Mouse (Mus musculus): Measurements from ENCODE around the gene Pgam2.
"Not testable (repeated sequence)": the region's sequence is repeated elsewhere in the genome, so short reads cannot be mapped to it uniquely, and the experiment has no call there.

Pgam2 gene

GRCm38 (mm10) chr11:5803551-5803981 lies at the start of gene Pgam2:
TSS of gene Pgam2 (minus strand) at chr11:5803733.
- DNase-seq (ENCODE audit: low read depth, low spot score): no peak

GRCm38 (mm10) chr11:5852314-5852713 lies 48.8 kb upstream of the Pgam2 start:
- no peak for DNase-seq (ENCODE audit: low read depth, low spot score)

- no peak for DNase-seq (ENCODE audit: low read depth, low spot score)
These were observed 47.6 kb upstream of the Pgam2 start for GRCm38 (mm10) chr11:5851021-5851736.

- DNase-seq (ENCODE audit: low read depth, low spot score): no peak
These were observed 46.9 kb upstream of the Pgam2 start for GRCm38 (mm10) chr11:5850452-5850851.

GRCm38 (mm10) chr11:5849316-5849715 lies 45.8 kb upstream of the Pgam2 start:
- no peak for DNase-seq (ENCODE audit: low read depth, low spot score)

GRCm38 (mm10) chr11:5848741-5849140 lies 45.2 kb upstream of the Pgam2 start:
- peak; percentile 76 for DNase-seq (ENCODE audit: low read depth, low spot score)

- no peak for DNase-seq (ENCODE audit: low read depth, low spot score)
These were observed 43.3 kb upstream of the Pgam2 start for GRCm38 (mm10) chr11:5846639-5847345.

- DNase-seq (ENCODE audit: low read depth, low spot score): no peak
These were observed 39.6 kb upstream of the Pgam2 start for GRCm38 (mm10) chr11:5843131-5843530.

- DNase-seq (ENCODE audit: low read depth, low spot score): no peak
These were observed 38.2 kb upstream of the Pgam2 start for GRCm38 (mm10) chr11:5841751-5842150.

GRCm38 (mm10) chr11:5840346-5840745 lies 36.8 kb upstream of the Pgam2 start:
- no peak for DNase-seq (ENCODE audit: low read depth, low spot score)

GRCm38 (mm10) chr11:5837251-5838246 lies 34.0 kb upstream of the Pgam2 start, which contains the start of gene Polm:
TSS of gene Polm (minus strand) at chr11:5838016.
- peak; percentile 80 for DNase-seq (ENCODE audit: low read depth, low spot score)

- DNase-seq (ENCODE audit: low read depth, low spot score): no peak
These were observed 32.6 kb upstream of the Pgam2 start for GRCm38 (mm10) chr11:5836126-5836525.

GRCm38 (mm10) chr11:5835057-5835456 lies 31.5 kb upstream of the Pgam2 start:
- no peak for DNase-seq (ENCODE audit: low read depth, low spot score)

GRCm38 (mm10) chr11:5834506-5834905 lies 31.0 kb upstream of the Pgam2 start:
- DNase-seq (ENCODE audit: low read depth, low spot score): no peak

GRCm38 (mm10) chr11:5829327-5829726 lies 25.8 kb upstream of the Pgam2 start:
- DNase-seq (ENCODE audit: low read depth, low spot score): no peak

GRCm38 (mm10) chr11:5828509-5829191 lies 25.1 kb upstream of the Pgam2 start:
- no peak for DNase-seq (ENCODE audit: low read depth, low spot score)

- no peak for DNase-seq (ENCODE audit: low read depth, low spot score)
These were observed 24.4 kb upstream of the Pgam2 start for GRCm38 (mm10) chr11:5827931-5828330.

- no peak for DNase-seq (ENCODE audit: low read depth, low spot score)
These were observed 21.9 kb upstream of the Pgam2 start for GRCm38 (mm10) chr11:5825432-5825831.

- no peak for DNase-seq (ENCODE audit: low read depth, low spot score)
These were observed 15.7 kb upstream of the Pgam2 start for GRCm38 (mm10) chr11:5819223-5819622.

- no peak for DNase-seq (ENCODE audit: low read depth, low spot score)
These were observed 9.8 kb upstream of the Pgam2 start for GRCm38 (mm10) chr11:5813381-5813780.

- not testable (repeated sequence) for DNase-seq (ENCODE audit: low read depth, low spot score)
These were observed 6.0 kb upstream of the Pgam2 start for GRCm38 (mm10) chr11:5809487-5809886.
